Mouse (Mus musculus) neural tube, embryonic 11.5 days (tissue): ENCODE measurements around the gene Mucl1. TPM values are rescaled to one million over a fixed set of nuclear protein-coding genes. Genes with fewer than 3 reads are reported as not detected.
"Not testable (repeated sequence)": the region's sequence is repeated elsewhere in the genome, so short reads cannot be mapped to it uniquely, and the experiment has no call there.

ENCODE experiments used
- ATAC-seq: fragments of 200-750 bp; cut with Nextera tagmentation; 2 replicates; pipeline ENCODE4 v1.8.0; 2017; ENCODE audit warnings: moderate number of reproducible peaks, mild to moderate bottlenecking, moderate TSS enrichment, moderate library complexity; ENCODE audit not compliant: insufficient read depth, low FRiP score, low TSS enrichment
- DNase-seq: peaks from one replicate; pipeline ENCODE4 v3.0.0-alpha.2; 2015; ENCODE audit warnings: low spot score
- H3K27ac ChIP-seq: fragments of 300-500 bp; sonication (generic); 2 replicates; pipeline ENCODE4 v1.5.1; 2014; ENCODE audit warnings: low read depth, mild to moderate bottlenecking, low read length
- H3K27me3 ChIP-seq: fragments of 300-500 bp; sonication (generic); 2 replicates; pipeline ENCODE4 v1.6.1; 2014; ENCODE audit warnings: mild to moderate bottlenecking, low read length, mixed read lengths; ENCODE audit not compliant: control insufficient read depth, insufficient read depth
- H3K36me3 ChIP-seq: fragments of 300-500 bp; sonication (generic); 2 replicates; pipeline ENCODE4 v1.6.1; 2014; ENCODE audit warnings: mild to moderate bottlenecking, low read length, moderate library complexity, mixed read lengths; ENCODE audit not compliant: control insufficient read depth, insufficient read depth
- H3K4me1 ChIP-seq: fragments of 300-500 bp; sonication (generic); 2 replicates; pipeline ENCODE4 v1.6.1; 2014; ENCODE audit warnings: low read length, mixed read lengths; ENCODE audit not compliant: control insufficient read depth, insufficient read depth
- H3K4me2 ChIP-seq: fragments of 300-500 bp; sonication (generic); 2 replicates; pipeline ENCODE4 v1.6.1; 2014; ENCODE audit warnings: low read depth, mild to moderate bottlenecking, moderate library complexity
- H3K4me3 ChIP-seq: fragments of 300-500 bp; sonication (generic); 2 replicates; pipeline ENCODE4 v1.5.1; 2014; ENCODE audit warnings: low read depth, low read length
- H3K9ac ChIP-seq: fragments of 300-500 bp; sonication (generic); 2 replicates; pipeline ENCODE4 v1.6.1; 2014; ENCODE audit warnings: mild to moderate bottlenecking, low read length
- H3K9me3 ChIP-seq: fragments of 300-500 bp; sonication (generic); 2 replicates; pipeline ENCODE4 v1.6.1; 2016; ENCODE audit warnings: low read length; ENCODE audit not compliant: control insufficient read depth
- WGBS: fragments of 180-500 bp; shearing (Covaris S2); extraction: QIAGEN DNeasy Blood & Tissue Kit; methylation state at CpG from one replicate; pipeline ENCODE4 v1.1.7; 2014; 5-methylcytosine and 5-hydroxymethylcytosine counted together
- polyA plus RNA-seq: library from polyadenylated mRNA; unstranded; fragments of >200 nt; fragmentation: Nextera tagmentation; extraction: Ambion mirVana; gene quantifications from 2 replicates; pipeline ENCODE4 v1.2.1, GENCODE M21; 2014

Mucl1 gene
- polyA plus RNA-seq, result not detected in 2 replicates

GRCm38 (mm10) chr15:103755369-103755768 is at the start of gene Mucl1:
Gene Mucl1, minus strand, starts transcription at chr15:103755469.
- Histone ChIP-seq H3K9me3 (no peaks in the 10 kb centered on the region), H3K36me3 (no peaks in the 10 kb centered on the region), H3K27ac (no peak within 1 kb of the TSS), H3K27me3 (no peaks in the 10 kb centered on the region), H3K4me2 (no peak within 1 kb of the TSS), H3K9ac (no peak within 1 kb of the TSS), H3K4me3 (no peak within 1 kb of the TSS), H3K4me1 (no peaks in the 10 kb centered on the region)
- DNase-seq (no peak), ATAC-seq (no peak)
- 93% methylated on average over 2 of the region's 2 CpGs for WGBS

- H3K9ac ChIP-seq, H3K4me2 ChIP-seq, ATAC-seq, H3K4me3 ChIP-seq, H3K36me3 ChIP-seq, H3K9me3 ChIP-seq, H3K27me3 ChIP-seq, H3K4me1 ChIP-seq, H3K27ac ChIP-seq: not testable (repeated sequence)
- 9% methylated on average over 5 of the region's 5 CpGs for WGBS
- peak; percentile 69 for DNase-seq
Observed at GRCm38 (mm10) chr15:103766836-103767235, 11.6 kb upstream of the Mucl1 start.

DNA sequence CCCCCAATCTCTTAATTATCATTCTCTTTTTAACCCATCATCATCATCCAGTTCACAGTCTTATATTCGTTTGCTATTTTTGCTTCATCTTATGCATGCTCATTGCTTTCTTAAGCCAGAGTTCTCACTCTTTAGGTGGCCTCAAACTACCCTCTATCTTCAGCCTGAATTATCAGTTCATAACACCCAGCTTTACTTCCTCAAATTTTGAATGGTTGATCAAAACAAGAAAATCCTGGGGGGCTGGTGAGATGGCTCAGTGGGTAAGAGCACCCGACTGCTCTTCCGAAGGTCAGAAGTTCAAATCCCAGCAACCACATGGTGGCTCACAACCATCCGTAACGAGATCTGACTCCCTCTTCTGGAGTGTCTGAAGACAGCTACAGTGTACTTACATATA is 38.4 kb downstream of the Mucl1 start:
- ATAC-seq, result not testable (repeated sequence)

More for the DNA sequence above, 38.4 kb downstream of the Mucl1 start:
- WGBS, result 85% methylated on average over 3 of the region's 5 CpGs
- not testable (repeated sequence) for H3K4me1 ChIP-seq, H3K27ac ChIP-seq, H3K4me3 ChIP-seq, DNase-seq, H3K4me2 ChIP-seq, H3K36me3 ChIP-seq, H3K9ac ChIP-seq, H3K9me3 ChIP-seq, H3K27me3 ChIP-seq

Other genes starting within 250 kb of the Mucl1 start
- gene Ppp1r1a, start 217.5 kb downstream of the Mucl1 start, polyA plus RNA-seq, result 34.7 and 35.6 TPM in 2 replicates
- not detected in 2 replicates for gene Glycam1, start 190.4 kb downstream of the Mucl1 start, polyA plus RNA-seq
- not detected in 2 replicates for gene Mucl2, start 143.8 kb upstream of the Mucl1 start, polyA plus RNA-seq